ENCODE assay signal across 17 mouse cellular contexts in genomic region chr8:57249061-57249460, GRCm38 (mm10).
"Had no signal": no experiment of that assay in that cellular context is flagged by ENCODE, and none has a peak within 500 bp of the region (broad histone marks: within the 10 kb centered on the region; RNA-seq: fewer than 3 reads in every experiment).

No protein-coding gene starts in this region.

- H3K27me3 ChIP-seq: lung, embryonic 15.5 days; megakaryocyte, embryonic 14.5 days; midbrain, embryonic 13.5 days; midbrain, embryonic 15.5 days; neural tube, embryonic 12.5 days; stomach, embryonic 15.5 days had no signal

- H3K27ac ChIP-seq: lung, embryonic 15.5 days; macrophage; midbrain, embryonic 13.5 days; midbrain, embryonic 15.5 days; neural tube, embryonic 12.5 days; stomach, embryonic 15.5 days; stomach, postnatal 0 days had no signal

- H3K4me1 ChIP-seq: lung, embryonic 15.5 days; megakaryocyte, embryonic 14.5 days; midbrain, embryonic 13.5 days; midbrain, embryonic 15.5 days; neural tube, embryonic 12.5 days; stomach, embryonic 15.5 days had no signal

- H3K9me3 ChIP-seq: lung, embryonic 15.5 days; megakaryocyte, embryonic 14.5 days; midbrain, embryonic 13.5 days; midbrain, embryonic 15.5 days; neural tube, embryonic 12.5 days; stomach, embryonic 15.5 days had no signal

- H3K4me2 ChIP-seq: lung, embryonic 15.5 days; midbrain, embryonic 11.5 days; midbrain, embryonic 13.5 days; midbrain, embryonic 15.5 days; neural tube, embryonic 12.5 days; stomach, embryonic 15.5 days had no signal

- DNase-seq: lung, adult 2 months; lung, postnatal 14 days; lung, postnatal 36 days; right cerebral cortex, postnatal 14 days; thymus, adult 2 months; thymus, postnatal 25 days; thymus, postnatal 4 days had no signal

- H3K4me3 ChIP-seq: lung, embryonic 15.5 days; megakaryocyte, embryonic 14.5 days; midbrain, embryonic 13.5 days; midbrain, embryonic 15.5 days; neural tube, embryonic 12.5 days; stomach, embryonic 15.5 days had no signal

- H3K36me3 ChIP-seq: lung, embryonic 15.5 days; midbrain, embryonic 13.5 days; midbrain, embryonic 15.5 days; neural tube, embryonic 12.5 days; stomach, embryonic 15.5 days had no signal

- ATAC-seq: lung, postnatal 0 days; midbrain, embryonic 13.5 days; midbrain, embryonic 15.5 days had no signal

- H3K9ac ChIP-seq: lung, embryonic 15.5 days; midbrain, embryonic 13.5 days; midbrain, embryonic 15.5 days; neural tube, embryonic 12.5 days; stomach, embryonic 15.5 days had no signal
